ENCODE assay signal across 9 mouse cellular contexts in the genomic region with DNA sequence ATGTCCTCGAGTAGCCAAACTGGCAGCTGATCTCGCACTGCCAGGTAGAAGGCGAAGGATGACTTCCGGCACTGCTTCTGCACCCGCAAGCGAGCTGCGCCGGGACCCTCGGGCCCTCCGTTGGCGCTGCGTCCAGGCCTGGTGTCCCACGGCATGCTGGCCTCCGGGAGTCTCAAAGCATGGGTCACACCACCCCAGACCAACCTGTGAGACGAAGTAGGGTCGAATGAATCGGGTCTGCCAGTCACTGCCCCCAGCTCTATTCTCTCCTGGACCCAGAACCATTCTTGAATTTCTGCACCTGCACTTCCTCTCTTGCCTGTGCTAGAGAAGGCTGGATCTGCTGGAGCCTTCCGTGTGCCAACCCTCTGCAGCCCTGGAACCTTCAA. TPM values are rescaled to one million over a fixed set of nuclear protein-coding genes. Genes with fewer than 3 reads are reported as not detected.
DNase-seq lines count a peak whose midpoint lies in the region; ATAC-seq lines count a peak whose summit lies in the region.
"Had no signal": no experiment of that assay in that cellular context is flagged by ENCODE, and none has a peak within 500 bp of the region (broad histone marks: within the 10 kb centered on the region; RNA-seq: fewer than 3 reads in every experiment).

No protein-coding gene starts in this region.

- peak overlapping the region; percentile 91; the same call in 1 of the 2 replicates for H3K4me3 ChIP-seq in heart, embryonic 10.5 days
- peak overlapping the region; percentile 93 for H3K4me3 ChIP-seq in midbrain, embryonic 10.5 days
- no peak overlapping the region for H3K4me3 ChIP-seq in midbrain, embryonic 14.5 days (replicated peaks; ENCODE audit: low read depth, low read length)
- no peak overlapping the region for H3K4me3 ChIP-seq in heart, embryonic 16.5 days (ENCODE audit: low read length)
- no peak overlapping the region for H3K4me3 ChIP-seq in neural tube, embryonic 12.5 days

- peak overlapping the region; percentile 94; the same call in 1 of the 2 replicates for H3K27ac ChIP-seq in heart, embryonic 10.5 days
- H3K27ac ChIP-seq in midbrain, embryonic 10.5 days (replicated peaks), result no peak overlapping the region
- no peak overlapping the region for H3K27ac ChIP-seq in midbrain, embryonic 14.5 days (replicated peaks; ENCODE audit: low read depth, low read length)
- no peak overlapping the region for H3K27ac ChIP-seq in heart, embryonic 16.5 days (ENCODE audit: low read length)
- H3K27ac ChIP-seq in neural tube, embryonic 12.5 days, result no peak overlapping the region

- no peak for ATAC-seq in midbrain, embryonic 14.5 days (ENCODE audit: low FRiP score, low TSS enrichment)
- ATAC-seq in heart, embryonic 16.5 days (replicated peaks; ENCODE audit: extremely low read depth, insufficient read depth, low FRiP score), result no peak
- ATAC-seq in neural tube, embryonic 12.5 days (ENCODE audit: low FRiP score, low read depth), result no peak

- H3K9ac ChIP-seq in midbrain, embryonic 14.5 days (replicated peaks; ENCODE audit: low read length), result no peak overlapping the region
- no peak overlapping the region for H3K9ac ChIP-seq in heart, embryonic 16.5 days (ENCODE audit: low read length)
- H3K9ac ChIP-seq in neural tube, embryonic 12.5 days, result no peak overlapping the region

- no peaks in the 10 kb centered on the region for H3K9me3 ChIP-seq in heart, embryonic 10.5 days
- no peaks in the 10 kb centered on the region for H3K9me3 ChIP-seq in midbrain, embryonic 10.5 days (replicated peaks)
- no peaks in the 10 kb centered on the region for H3K9me3 ChIP-seq in midbrain, embryonic 14.5 days (ENCODE audit: control insufficient read depth, low read length)
- no peaks in the 10 kb centered on the region for H3K9me3 ChIP-seq in heart, embryonic 16.5 days (replicated peaks; ENCODE audit: control insufficient read depth, low read length)
- H3K9me3 ChIP-seq in neural tube, embryonic 12.5 days, result no peaks in the 10 kb centered on the region

- peaks cover 49% of the 10 kb centered on the region for H3K36me3 ChIP-seq in heart, embryonic 10.5 days
- peaks cover 51% of the 10 kb centered on the region for H3K36me3 ChIP-seq in midbrain, embryonic 10.5 days
- 0 out of 2 replicates have a peak, but pooled peaks cover 9% of the 10 kb centered on the region for H3K36me3 ChIP-seq in midbrain, embryonic 14.5 days (ENCODE audit: control insufficient read depth, insufficient read depth, low read length)
- peaks cover 24% of the 10 kb centered on the region for H3K36me3 ChIP-seq in heart, embryonic 16.5 days (ENCODE audit: control insufficient read depth, insufficient read depth)
- H3K36me3 ChIP-seq in neural tube, embryonic 12.5 days, result peaks cover 43% of the 10 kb centered on the region

- H3K4me1 ChIP-seq in heart, embryonic 10.5 days, result peaks cover 29% of the 10 kb centered on the region
- H3K4me1 ChIP-seq in midbrain, embryonic 10.5 days, result peaks cover 30% of the 10 kb centered on the region
- peaks cover 7% of the 10 kb centered on the region for H3K4me1 ChIP-seq in midbrain, embryonic 14.5 days (ENCODE audit: control insufficient read depth, insufficient read depth, low read length)
- H3K4me1 ChIP-seq in heart, embryonic 16.5 days (ENCODE audit: control insufficient read depth, insufficient read depth, low read length), result peaks cover 13% of the 10 kb centered on the region
- peaks cover 11% of the 10 kb centered on the region for H3K4me1 ChIP-seq in neural tube, embryonic 12.5 days

- WGBS in heart, embryonic 10.5 days, result 89% methylated on average over 18 of the region's 18 CpGs
- WGBS in midbrain, embryonic 10.5 days, result 92% methylated on average over 18 of the region's 18 CpGs
- 95% methylated on average over 18 of the region's 18 CpGs for WGBS in midbrain, embryonic 14.5 days
- WGBS in heart, embryonic 16.5 days, result 91% methylated on average over 18 of the region's 18 CpGs
- WGBS in neural tube, embryonic 12.5 days, result 95% methylated on average over 18 of the region's 18 CpGs

- no peak for DNase-seq in heart, embryonic 10.5 days (ENCODE audit: low spot score)
- DNase-seq in heart, adult 8-10 months (ENCODE audit: low spot score), result no peak
- DNase-seq in midbrain, embryonic 10.5 days (ENCODE audit: low spot score), result no peak
- DNase-seq in midbrain, embryonic 14.5 days, result no peak
- no peak for DNase-seq in left cerebral cortex, adult 18-20 months (ENCODE audit: low spot score in 2 of 2)
- DNase-seq in thymus, postnatal 36 days, result no peak
- DNase-seq: adrenal gland, postnatal 36 days had no signal

- H3K27me3 ChIP-seq in heart, embryonic 10.5 days (ENCODE audit: insufficient read depth, poor library complexity, severe bottlenecking), result peaks cover 17% of the 10 kb centered on the region
- H3K27me3 ChIP-seq in midbrain, embryonic 10.5 days (ENCODE audit: low read depth, poor library complexity, severe bottlenecking), result peaks cover 8% of the 10 kb centered on the region
- H3K27me3 ChIP-seq in midbrain, embryonic 14.5 days (ENCODE audit: control insufficient read depth, insufficient read depth, low read length), result no peaks in the 10 kb centered on the region
- no peaks in the 10 kb centered on the region for H3K27me3 ChIP-seq in heart, embryonic 16.5 days (ENCODE audit: control insufficient read depth, insufficient read depth, low read length)
- H3K27me3 ChIP-seq in neural tube, embryonic 12.5 days (replicated peaks), result no peaks in the 10 kb centered on the region

- no peak overlapping the region for H3K4me2 ChIP-seq in midbrain, embryonic 14.5 days (ENCODE audit: low read length)
- H3K4me2 ChIP-seq in heart, embryonic 16.5 days (ENCODE audit: low read depth, low read length), result peak overlapping the region; percentile 97; the same call in 1 of the 2 replicates
- peak overlapping the region; percentile 93; the same call in 1 of the 2 replicates for H3K4me2 ChIP-seq in neural tube, embryonic 12.5 days (replicated peaks)

RNA-seq across cellular contexts. Expression of gene Ankrd9, which starts 1.5 kb away (rescaled TPM):
- polyA plus RNA-seq in heart, embryonic 10.5 days (2016; fragmentation: Nextera tagmentation; extraction: Ambion mirVana), result 14.8 and 19.1 TPM in 2 replicates
- 10 to 100 TPM; 61.3 to 73.8 (median 68.6) TPM for total RNA-seq in heart, adult 8-10 months (2022)
- 16.5 and 19.4 TPM in 2 replicates for polyA plus RNA-seq in midbrain, embryonic 10.5 days (2016; fragmentation: Nextera tagmentation; extraction: Ambion mirVana)
- 6.7 and 7.4 TPM in 2 replicates for polyA plus RNA-seq in midbrain, embryonic 14.5 days (2014; fragmentation: Nextera tagmentation; extraction: Ambion mirVana)
- 19.3 and 22.0 TPM in 2 replicates for polyA plus RNA-seq in heart, embryonic 16.5 days (2015; fragmentation: Nextera tagmentation; extraction: Ambion mirVana)
- polyA plus RNA-seq in neural tube, embryonic 12.5 days (2016; fragmentation: Nextera tagmentation; extraction: Ambion mirVana), result 9.5 and 10.5 TPM in 2 replicates
- total RNA-seq in left cerebral cortex, adult 18-20 months (2021), result 10 to 100 TPM; 19.6 to 21.1 TPM

Comparison
In these comparisons a context has a peak if more than half of its experiments do, and no peak if none do; other contexts are left out.
1. H3K4me3 ChIP-seq: peak in heart, embryonic 10.5 days (single experiment) and midbrain, embryonic 10.5 days (single experiment); none in midbrain, embryonic 14.5 days (single experiment), heart, embryonic 16.5 days (single experiment) and neural tube, embryonic 12.5 days (single experiment).